Mouse (Mus musculus): ENCODE data around the gene Vti1a. TPM values are rescaled to one million over a fixed set of nuclear protein-coding genes. Genes with fewer than 3 reads are reported as not detected.

Vti1a gene
- polyA plus RNA-seq, 1 experiment from 2014 or later, result 26.7 TPM

DNA sequence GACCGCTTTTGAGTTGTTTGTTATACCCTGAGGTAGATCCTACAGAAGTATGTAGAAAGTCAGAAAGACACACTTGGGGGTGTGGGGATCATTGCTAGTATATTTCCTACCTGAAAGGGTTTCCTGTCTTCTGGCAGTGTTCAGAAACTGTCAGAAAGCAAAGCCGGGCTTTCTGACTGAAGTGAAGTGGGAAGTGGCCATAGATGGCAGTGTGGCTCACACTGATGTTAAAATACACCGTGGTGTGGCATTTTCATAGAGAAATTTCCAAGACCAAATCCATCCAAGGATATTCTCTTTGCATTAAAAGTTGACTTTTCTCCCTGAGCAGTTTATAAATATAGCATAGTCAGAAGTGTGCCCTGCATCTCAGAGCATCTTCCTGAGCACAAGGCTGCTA is 25.3 kb downstream of the Vti1a start:
- H3K9me3 ChIP-seq (ENCODE audit: control insufficient read depth, low read length), result no peaks in the 10 kb centered on the region
- no peaks in the 10 kb centered on the region for H3K36me3 ChIP-seq (ENCODE audit: control insufficient read depth, insufficient read depth, low read length)
- ATAC-seq (ENCODE audit: low read depth), result no peak
- no peak overlapping the region for H3K4me3 ChIP-seq (ENCODE audit: low read length)
- 60% methylated on average over 3 of the region's 3 CpGs for WGBS
- no peaks in the 10 kb centered on the region for H3K4me1 ChIP-seq (replicated peaks; ENCODE audit: control insufficient read depth, insufficient read depth, low read length)
- H3K27ac ChIP-seq (ENCODE audit: low read length), result no peak overlapping the region
- H3K4me2 ChIP-seq (ENCODE audit: low read depth, low read length), result no peak overlapping the region
- H3K9ac ChIP-seq (ENCODE audit: low read length), result no peak overlapping the region
- no peaks in the 10 kb centered on the region for H3K27me3 ChIP-seq (ENCODE audit: control insufficient read depth, insufficient read depth, low read depth, low read length)

GRCm38 (mm10) chr19:55342423-55342822 is 26.3 kb downstream of the Vti1a start:
- WGBS, result 81% methylated on average over 7 of the region's 7 CpGs
- Histone ChIP-seq H3K9ac (ENCODE audit: low read length) (no peak overlapping the region), H3K9me3 (ENCODE audit: control insufficient read depth, low read length) (no peaks in the 10 kb centered on the region), H3K4me2 (ENCODE audit: low read depth, low read length) (no peak overlapping the region), H3K4me1 (replicated peaks; ENCODE audit: control insufficient read depth, insufficient read depth, low read length) (no peaks in the 10 kb centered on the region), H3K27me3 (ENCODE audit: control insufficient read depth, insufficient read depth, low read depth, low read length) (no peaks in the 10 kb centered on the region), H3K27ac (ENCODE audit: low read length) (no peak overlapping the region), H3K36me3 (ENCODE audit: control insufficient read depth, insufficient read depth, low read length) (no peaks in the 10 kb centered on the region), H3K4me3 (ENCODE audit: low read length) (no peak overlapping the region)
- ATAC-seq (ENCODE audit: low read depth), result no peak

DNA sequence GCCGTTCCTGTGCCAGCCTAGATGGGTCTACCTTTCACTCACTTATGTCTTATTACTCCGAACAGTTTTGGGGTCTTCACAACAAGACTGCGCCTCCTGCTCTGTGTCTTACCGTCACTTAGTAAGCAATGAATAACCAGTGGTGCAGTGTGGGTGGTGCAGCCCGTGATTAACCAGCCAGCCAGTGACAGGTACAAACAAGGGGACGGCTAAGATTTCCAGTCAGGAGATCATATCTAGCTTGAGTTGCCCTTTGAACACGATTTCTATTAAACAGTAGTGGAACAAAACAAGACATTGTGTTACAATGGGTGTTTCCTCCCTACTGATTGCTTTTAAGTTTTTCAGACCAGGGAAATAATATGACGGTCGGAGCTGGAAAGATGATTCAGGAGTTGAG is 27.2 kb downstream of the Vti1a start:
- H3K4me2 ChIP-seq (ENCODE audit: low read depth, low read length), result no peak overlapping the region
- no peaks in the 10 kb centered on the region for H3K27me3 ChIP-seq (ENCODE audit: control insufficient read depth, insufficient read depth, low read depth, low read length)
- H3K9me3 ChIP-seq (ENCODE audit: control insufficient read depth, low read length), result no peaks in the 10 kb centered on the region
- no peak for ATAC-seq (ENCODE audit: low read depth)
- WGBS, result 76% methylated on average over 9 of the region's 9 CpGs
- no peaks in the 10 kb centered on the region for H3K36me3 ChIP-seq (ENCODE audit: control insufficient read depth, insufficient read depth, low read length)
- no peak overlapping the region for H3K4me3 ChIP-seq (ENCODE audit: low read length)
- H3K27ac ChIP-seq (ENCODE audit: low read length), result no peak overlapping the region
- H3K4me1 ChIP-seq (replicated peaks; ENCODE audit: control insufficient read depth, insufficient read depth, low read length), result no peaks in the 10 kb centered on the region
- H3K9ac ChIP-seq (ENCODE audit: low read length), result no peak overlapping the region

DNA sequence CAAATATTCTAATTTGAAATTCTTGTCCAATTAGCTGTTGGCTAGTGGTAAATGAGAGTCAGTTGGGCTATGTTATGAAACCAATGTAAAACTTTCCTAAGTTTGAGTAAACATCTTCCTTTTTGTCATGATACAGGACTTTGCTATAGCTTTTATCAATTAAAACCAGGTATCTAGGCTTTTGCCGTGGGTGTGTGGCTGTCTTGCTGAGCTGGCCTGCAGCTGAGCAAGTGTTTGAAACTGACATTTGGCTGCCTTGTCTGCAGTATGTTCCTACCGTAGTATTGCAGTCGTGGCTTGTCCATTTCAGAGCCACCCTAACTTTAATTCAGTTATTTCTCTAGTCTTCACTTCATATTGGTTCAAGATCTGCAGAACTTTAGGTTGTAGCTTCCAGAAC is 32.1 kb downstream of the Vti1a start:
- 84% methylated on average over 3 of the region's 3 CpGs for WGBS
- Histone ChIP-seq H3K9ac (ENCODE audit: low read length) (no peak overlapping the region), H3K9me3 (ENCODE audit: control insufficient read depth, low read length) (no peaks in the 10 kb centered on the region), H3K27me3 (ENCODE audit: control insufficient read depth, insufficient read depth, low read depth, low read length) (no peaks in the 10 kb centered on the region), H3K4me2 (ENCODE audit: low read depth, low read length) (no peak overlapping the region), H3K4me3 (ENCODE audit: low read length) (no peak overlapping the region), H3K4me1 (replicated peaks; ENCODE audit: control insufficient read depth, insufficient read depth, low read length) (peaks cover 19% of the 10 kb centered on the region), H3K36me3 (ENCODE audit: control insufficient read depth, insufficient read depth, low read length) (no peaks in the 10 kb centered on the region), H3K27ac (ENCODE audit: low read length) (no peak overlapping the region)
- no peak for ATAC-seq (ENCODE audit: low read depth)

GRCm38 (mm10) chr19:55350673-55351378 is 34.7 kb downstream of the Vti1a start:
- no peak overlapping the region for H3K9ac ChIP-seq (ENCODE audit: low read length)
- no peaks in the 10 kb centered on the region for H3K36me3 ChIP-seq (ENCODE audit: control insufficient read depth, insufficient read depth, low read length)
- 17% methylated on average over 9 of the region's 9 CpGs for WGBS
- H3K9me3 ChIP-seq (ENCODE audit: control insufficient read depth, low read length), result no peaks in the 10 kb centered on the region
- H3K4me3 ChIP-seq (ENCODE audit: low read length), result no peak overlapping the region
- peaks cover 19% of the 10 kb centered on the region for H3K4me1 ChIP-seq (replicated peaks; ENCODE audit: control insufficient read depth, insufficient read depth, low read length)
- no peaks in the 10 kb centered on the region for H3K27me3 ChIP-seq (ENCODE audit: control insufficient read depth, insufficient read depth, low read depth, low read length)
- peak; percentile 77 for ATAC-seq (ENCODE audit: low read depth)
- H3K4me2 ChIP-seq (ENCODE audit: low read depth, low read length), result 0 out of 2 replicates have a peak overlapping the region, but pooled peaks have one; percentile 8
- peak overlapping the region; percentile 38; the same call in 1 of the 2 replicates for H3K27ac ChIP-seq (ENCODE audit: low read length)

DNA sequence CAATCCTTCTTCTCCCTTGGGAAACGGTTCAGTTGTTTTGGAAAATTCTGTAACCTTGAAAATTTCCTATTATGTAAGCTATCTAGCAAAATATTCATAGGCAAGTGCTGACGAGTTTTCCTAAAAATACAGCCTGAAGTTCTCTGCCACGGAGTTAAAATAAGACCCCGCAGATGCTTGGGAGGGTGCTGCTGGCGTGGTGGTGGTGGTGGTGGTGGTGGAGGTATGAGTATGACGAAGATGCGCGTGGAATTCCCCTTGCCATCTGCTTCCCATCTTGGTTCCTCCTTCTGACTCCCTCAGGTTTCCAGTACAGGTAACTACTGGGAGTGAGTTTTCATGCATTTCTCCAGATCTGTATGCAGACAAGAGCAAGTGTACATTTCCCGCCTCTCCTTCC is 46.5 kb downstream of the Vti1a start:
- Histone ChIP-seq H3K4me2 (ENCODE audit: low read depth, low read length) (no peak overlapping the region), H3K27ac (ENCODE audit: low read length) (no peak overlapping the region), H3K27me3 (ENCODE audit: control insufficient read depth, insufficient read depth, low read depth, low read length) (no peaks in the 10 kb centered on the region), H3K4me3 (ENCODE audit: low read length) (no peak overlapping the region), H3K36me3 (ENCODE audit: control insufficient read depth, insufficient read depth, low read length) (no peaks in the 10 kb centered on the region), H3K9ac (ENCODE audit: low read length) (no peak overlapping the region), H3K9me3 (ENCODE audit: control insufficient read depth, low read length) (no peaks in the 10 kb centered on the region), H3K4me1 (replicated peaks; ENCODE audit: control insufficient read depth, insufficient read depth, low read length) (no peaks in the 10 kb centered on the region)
- ATAC-seq (ENCODE audit: low read depth), result no peak
- 86% methylated on average over 9 of the region's 9 CpGs for WGBS

GRCm38 (mm10) chr19:55369691-55370090 is 53.6 kb downstream of the Vti1a start:
- Histone ChIP-seq H3K9ac (ENCODE audit: low read length) (no peak overlapping the region), H3K27me3 (ENCODE audit: control insufficient read depth, insufficient read depth, low read depth, low read length) (no peaks in the 10 kb centered on the region), H3K4me1 (replicated peaks; ENCODE audit: control insufficient read depth, insufficient read depth, low read length) (peaks cover 3% of the 10 kb centered on the region; the same call in 1 of the 2 replicates), H3K4me2 (ENCODE audit: low read depth, low read length) (no peak overlapping the region), H3K4me3 (ENCODE audit: low read length) (no peak overlapping the region), H3K36me3 (ENCODE audit: control insufficient read depth, insufficient read depth, low read length) (no peaks in the 10 kb centered on the region), H3K27ac (ENCODE audit: low read length) (no peak overlapping the region), H3K9me3 (ENCODE audit: control insufficient read depth, low read length) (no peaks in the 10 kb centered on the region)
- 35% methylated on average over 3 of the region's 3 CpGs for WGBS
- no peak for ATAC-seq (ENCODE audit: low read depth)

- no peak overlapping the region for H3K9ac ChIP-seq (ENCODE audit: low read length)
- 86% methylated on average over 6 of the region's 6 CpGs for WGBS
- no peak overlapping the region for H3K4me3 ChIP-seq (ENCODE audit: low read length)
- H3K27ac ChIP-seq (ENCODE audit: low read length), result no peak overlapping the region
- H3K4me2 ChIP-seq (ENCODE audit: low read depth, low read length), result no peak overlapping the region
- H3K27me3 ChIP-seq (ENCODE audit: control insufficient read depth, insufficient read depth, low read depth, low read length), result no peaks in the 10 kb centered on the region
- H3K9me3 ChIP-seq (ENCODE audit: control insufficient read depth, low read length), result no peaks in the 10 kb centered on the region
- ATAC-seq (ENCODE audit: low read depth), result no peak
- H3K4me1 ChIP-seq (replicated peaks; ENCODE audit: control insufficient read depth, insufficient read depth, low read length), result no peaks in the 10 kb centered on the region
- H3K36me3 ChIP-seq (ENCODE audit: control insufficient read depth, insufficient read depth, low read length), result no peaks in the 10 kb centered on the region
These were observed 60.2 kb downstream of the Vti1a start for GRCm38 (mm10) chr19:55376331-55376730.

DNA sequence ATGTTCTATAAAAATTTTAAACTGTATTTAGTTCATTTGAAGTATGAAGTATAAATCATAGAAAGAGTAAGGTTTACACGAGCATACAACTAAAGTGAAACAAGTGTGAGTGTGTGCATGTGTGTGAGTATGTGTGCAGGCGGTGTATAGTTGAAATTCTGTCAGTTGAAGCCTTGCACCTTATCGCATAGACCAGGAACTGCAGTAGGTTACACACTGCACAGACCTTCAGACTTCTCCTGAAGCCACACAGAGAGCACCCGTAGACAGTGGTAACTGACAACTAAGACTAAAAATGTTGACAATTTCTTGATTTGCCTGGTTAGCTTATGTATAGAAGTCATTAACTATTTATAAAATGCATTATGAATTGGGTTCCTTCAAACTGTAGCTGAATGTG is 61.4 kb downstream of the Vti1a start:
- no peak overlapping the region for H3K4me3 ChIP-seq (ENCODE audit: low read length)
- no peaks in the 10 kb centered on the region for H3K9me3 ChIP-seq (ENCODE audit: control insufficient read depth, low read length)
- no peak overlapping the region for H3K27ac ChIP-seq (ENCODE audit: low read length)
- H3K9ac ChIP-seq (ENCODE audit: low read length), result no peak overlapping the region
- no peak for ATAC-seq (ENCODE audit: low read depth)
- no peaks in the 10 kb centered on the region for H3K4me1 ChIP-seq (replicated peaks; ENCODE audit: control insufficient read depth, insufficient read depth, low read length)
- no peak overlapping the region for H3K4me2 ChIP-seq (ENCODE audit: low read depth, low read length)
- WGBS, result 87% methylated on average over 4 of the region's 4 CpGs
- H3K27me3 ChIP-seq (ENCODE audit: control insufficient read depth, insufficient read depth, low read depth, low read length), result no peaks in the 10 kb centered on the region
- H3K36me3 ChIP-seq (ENCODE audit: control insufficient read depth, insufficient read depth, low read length), result no peaks in the 10 kb centered on the region

DNA sequence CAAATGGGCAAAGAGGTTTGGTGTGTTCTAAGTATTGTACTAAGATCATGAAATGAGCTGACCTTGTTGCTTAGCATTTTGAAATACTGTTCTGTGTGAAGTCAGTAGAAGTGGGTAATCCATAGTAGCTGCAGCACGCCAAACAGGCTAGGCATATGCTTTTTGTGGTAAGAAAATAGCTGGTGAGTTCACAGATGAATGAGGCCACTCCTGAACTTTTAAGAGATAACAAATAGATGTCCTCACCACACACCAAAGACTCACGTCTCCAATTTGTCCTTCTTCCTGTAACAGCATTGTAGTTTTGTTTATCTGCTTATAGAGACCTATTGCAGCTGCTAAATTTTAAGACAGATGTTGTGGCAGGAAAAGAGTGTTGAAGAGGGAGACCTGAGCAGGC is 62.8 kb downstream of the Vti1a start:
- no peak overlapping the region for H3K4me2 ChIP-seq (ENCODE audit: low read depth, low read length)
- no peaks in the 10 kb centered on the region for H3K4me1 ChIP-seq (replicated peaks; ENCODE audit: control insufficient read depth, insufficient read depth, low read length)
- no peaks in the 10 kb centered on the region for H3K27me3 ChIP-seq (ENCODE audit: control insufficient read depth, insufficient read depth, low read depth, low read length)
- no peak overlapping the region for H3K4me3 ChIP-seq (ENCODE audit: low read length)
- no peak for ATAC-seq (ENCODE audit: low read depth)
- no peak overlapping the region for H3K27ac ChIP-seq (ENCODE audit: low read length)
- H3K9me3 ChIP-seq (ENCODE audit: control insufficient read depth, low read length), result no peaks in the 10 kb centered on the region
- no peaks in the 10 kb centered on the region for H3K36me3 ChIP-seq (ENCODE audit: control insufficient read depth, insufficient read depth, low read length)
- 50% methylated on average over 2 of the region's 2 CpGs for WGBS
- no peak overlapping the region for H3K9ac ChIP-seq (ENCODE audit: low read length)
